Mouse (Mus musculus): ENCODE data around the gene Gm3424. TPM values are rescaled to one million over a fixed set of nuclear protein-coding genes. Genes with fewer than 3 reads are reported as not detected.
"Not testable (repeated sequence)": the region's sequence is repeated elsewhere in the genome, so short reads cannot be mapped to it uniquely, and the experiment has no call there.

Gene Gm3424
- not detected in 2 replicates for polyA plus RNA-seq (2015; fragmentation: Nextera tagmentation; extraction: Ambion mirVana)

DNA sequence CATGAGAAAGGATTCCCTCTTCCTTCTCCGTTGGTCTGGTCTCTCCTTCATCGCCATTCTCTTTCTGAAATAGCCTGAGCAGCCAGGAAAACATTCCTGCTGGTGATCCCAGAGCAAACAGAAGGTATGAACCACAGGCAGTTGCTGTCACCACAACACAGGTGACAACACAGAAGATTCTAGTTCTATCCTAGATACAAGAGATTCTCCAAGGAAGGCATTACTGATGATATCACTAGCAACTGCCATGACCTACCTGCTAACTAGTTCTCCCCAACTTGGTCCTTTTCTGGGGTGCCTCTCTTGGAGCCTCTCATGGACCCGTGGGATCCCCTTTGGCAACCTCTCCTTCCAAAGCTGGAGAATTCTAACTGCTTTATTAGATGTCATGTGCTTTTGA lies at the start of gene Gm3424:
TSS of gene Gm3424 (minus strand) at position 101 of the 400 bp plus-strand sequence.
- not testable (repeated sequence) for H3K4me2 ChIP-seq; H3K4me3 ChIP-seq (replicated peaks); ATAC-seq (replicated peaks; ENCODE audit: low FRiP score); H3K36me3 ChIP-seq; H3K27me3 ChIP-seq; H3K27ac ChIP-seq; H3K9me3 ChIP-seq (replicated peaks); H3K4me1 ChIP-seq; H3K9ac ChIP-seq
- WGBS, result no CpG with 5 or more reads among the region's 3 CpGs

DNA sequence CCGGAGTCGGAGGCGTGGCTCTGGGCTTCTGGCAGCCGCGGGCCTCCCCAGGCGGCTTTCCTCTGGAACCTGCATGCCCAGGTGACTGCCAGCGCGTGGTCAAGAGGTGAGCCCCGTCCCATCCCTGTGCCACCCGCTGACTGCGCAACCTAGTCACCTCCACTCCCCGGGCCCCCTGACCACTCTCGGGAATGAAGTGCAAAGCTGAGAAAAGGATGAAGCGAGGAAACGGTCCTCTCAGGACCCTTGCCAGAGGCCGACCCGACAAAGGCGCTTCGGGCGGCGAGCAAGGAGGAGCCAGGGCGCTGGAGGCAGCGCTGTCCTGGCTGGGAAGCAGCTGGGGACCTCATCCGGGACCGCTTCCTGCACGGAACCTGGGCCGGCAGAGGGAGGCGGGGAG lies 49.7 kb upstream of the Gm3424 start:
- H3K9ac ChIP-seq; H3K4me1 ChIP-seq; H3K27ac ChIP-seq; H3K27me3 ChIP-seq; ATAC-seq (replicated peaks; ENCODE audit: low FRiP score); H3K9me3 ChIP-seq (replicated peaks); H3K36me3 ChIP-seq: not testable (repeated sequence)
- peak overlapping the region; percentile 41 for H3K4me3 ChIP-seq (replicated peaks)
- WGBS, result under 1% methylated on average over 24 of the region's 28 CpGs
- H3K4me2 ChIP-seq, result peak overlapping the region; percentile 71

DNA sequence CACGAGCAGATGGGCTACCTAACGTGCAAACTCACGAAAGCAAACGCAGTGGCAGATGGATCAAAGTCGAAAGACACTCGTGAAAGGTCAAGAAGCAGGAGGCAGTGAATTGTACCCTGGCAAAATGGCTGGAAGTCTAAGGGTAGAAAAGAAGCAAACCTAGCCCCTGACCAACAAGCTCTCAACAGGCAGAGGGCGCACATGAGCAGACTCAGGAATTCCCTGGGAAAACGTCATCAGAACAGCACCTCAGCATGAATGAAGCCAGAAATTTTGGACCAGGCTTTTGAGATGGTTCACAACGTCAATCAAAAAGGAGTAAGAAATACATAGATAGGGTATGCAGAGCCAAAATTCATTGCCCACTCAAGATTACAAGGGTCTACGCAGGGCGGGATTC lies 49.0 kb upstream of the Gm3424 start:
- not testable (repeated sequence) for H3K9me3 ChIP-seq (replicated peaks); ATAC-seq (replicated peaks; ENCODE audit: low FRiP score); H3K27me3 ChIP-seq; H3K36me3 ChIP-seq; H3K27ac ChIP-seq; H3K4me1 ChIP-seq; H3K4me3 ChIP-seq (replicated peaks); H3K9ac ChIP-seq
- H3K4me2 ChIP-seq, result 0 out of 2 replicates have a peak overlapping the region, but pooled peaks have one; percentile 30
- WGBS, result 11% methylated on average over 7 of the region's 11 CpGs

DNA sequence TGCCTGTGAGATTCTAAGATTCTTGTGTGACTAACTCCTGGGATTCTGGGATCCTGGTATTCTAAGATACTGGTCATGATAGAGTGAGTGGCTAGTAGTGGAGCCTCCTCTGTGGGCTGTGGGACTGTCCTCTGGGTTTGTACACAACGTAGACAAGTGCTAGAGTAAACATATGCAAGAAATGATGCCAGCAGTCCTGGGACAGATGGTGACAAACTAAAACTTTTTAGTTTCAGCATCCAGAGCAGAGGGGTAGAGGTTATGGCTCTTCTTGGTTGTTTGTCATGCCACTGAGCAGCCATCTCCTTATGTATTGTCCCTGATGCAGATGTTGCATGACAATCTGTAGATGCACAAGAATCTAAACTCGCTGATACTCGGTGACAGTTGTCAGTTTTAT lies 25.8 kb upstream of the Gm3424 start:
- not testable (repeated sequence) for H3K27me3 ChIP-seq; H3K9ac ChIP-seq; H3K27ac ChIP-seq; H3K4me2 ChIP-seq; H3K4me3 ChIP-seq (replicated peaks); H3K36me3 ChIP-seq; H3K9me3 ChIP-seq (replicated peaks); H3K4me1 ChIP-seq; ATAC-seq (replicated peaks; ENCODE audit: low FRiP score)
- 86% methylated on average over 3 of the region's 3 CpGs for WGBS

DNA sequence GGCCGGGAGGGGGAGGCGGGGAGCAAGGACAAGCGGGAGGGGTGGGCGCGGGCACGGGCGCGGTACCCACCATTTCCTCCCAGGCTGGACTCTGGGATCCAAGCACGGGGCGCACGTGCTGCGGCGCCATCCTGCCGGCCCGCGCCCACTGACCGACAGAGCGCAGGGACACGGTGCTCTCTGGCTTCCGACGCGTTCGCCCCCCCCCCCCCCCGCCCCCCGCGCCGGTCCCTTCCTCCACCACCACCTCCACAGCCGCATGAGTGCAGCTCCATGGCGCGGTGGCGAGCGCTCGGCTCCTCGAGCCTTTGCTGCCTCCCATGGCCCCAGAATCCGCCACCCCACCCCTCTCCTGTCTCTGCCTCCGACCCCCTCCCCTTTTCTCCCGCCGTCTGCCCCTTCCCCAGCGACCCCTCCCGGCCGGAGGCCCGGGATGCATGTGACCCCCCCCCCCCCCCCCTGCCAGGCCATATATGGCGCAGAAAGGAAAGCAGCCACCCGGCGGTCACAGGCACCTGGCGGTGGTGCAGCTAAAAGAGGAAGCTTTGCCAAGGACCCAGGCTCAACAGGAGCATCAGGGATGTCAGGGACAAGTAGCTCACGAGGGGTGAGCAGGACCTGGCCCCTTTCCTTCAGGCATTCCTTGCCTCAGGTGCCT lies 17.3 kb downstream of the Gm3424 start:
- not testable (repeated sequence) for H3K4me3 ChIP-seq (replicated peaks); H3K36me3 ChIP-seq; H3K4me2 ChIP-seq; H3K9ac ChIP-seq; H3K9me3 ChIP-seq (replicated peaks); H3K27me3 ChIP-seq; H3K27ac ChIP-seq; H3K4me1 ChIP-seq
- WGBS, result no CpG with 5 or more reads among the region's 47 CpGs
- 0 out of 2 replicates have a peak, but pooled peaks have one; percentile 46 for ATAC-seq (replicated peaks; ENCODE audit: low FRiP score)

DNA sequence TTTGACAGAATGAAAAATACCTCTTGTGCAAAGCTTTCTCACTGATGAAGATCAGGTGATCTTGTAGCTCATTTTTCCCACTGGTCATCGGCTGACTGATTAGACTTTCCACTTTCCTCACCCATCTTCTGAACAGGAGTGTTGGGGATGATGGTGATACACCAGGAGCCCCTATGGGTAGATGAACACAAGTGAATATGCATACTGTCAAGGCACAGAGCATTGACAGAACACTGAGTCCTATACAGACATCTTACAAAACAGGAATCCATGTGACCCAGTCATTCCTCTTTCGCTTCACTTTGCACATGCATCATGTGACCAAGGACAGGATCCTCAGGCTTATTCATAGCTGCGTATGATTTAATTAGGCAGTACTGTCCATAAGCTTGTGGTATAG lies 22.2 kb downstream of the Gm3424 start, which contains the start of gene Gm3383:
TSS of gene Gm3383 (minus strand) at position 101 of the 400 bp plus-strand sequence.
- H3K9me3 ChIP-seq (replicated peaks); H3K36me3 ChIP-seq; H3K27ac ChIP-seq; H3K27me3 ChIP-seq; H3K4me3 ChIP-seq (replicated peaks); H3K4me1 ChIP-seq; H3K4me2 ChIP-seq; H3K9ac ChIP-seq; ATAC-seq (replicated peaks; ENCODE audit: low FRiP score): not testable (repeated sequence)
- no CpG with 5 or more reads among the region's 3 CpGs for WGBS

Other genes starting within 250 kb of the Gm3424 start
- gene Gm8265, start 197.3 kb downstream of the Gm3424 start, polyA plus RNA-seq (2015; fragmentation: Nextera tagmentation; extraction: Ambion mirVana), result not detected in 2 replicates
- gene Gm9603, start 142.9 kb downstream of the Gm3424 start, polyA plus RNA-seq (2015; fragmentation: Nextera tagmentation; extraction: Ambion mirVana), result not detected in 2 replicates
- 0.16 and 0.55 TPM in 2 replicates for gene Gm3373, start 88.8 kb downstream of the Gm3424 start, polyA plus RNA-seq (2015; fragmentation: Nextera tagmentation; extraction: Ambion mirVana)
- gene Gm3383, start 22.3 kb downstream of the Gm3424 start, polyA plus RNA-seq (2015; fragmentation: Nextera tagmentation; extraction: Ambion mirVana), result 0.55 and 0.63 TPM in 2 replicates
- 0.29 TPM in 1 of 2 replicates, not detected in the other for gene Gm8237, start 50.1 kb upstream of the Gm3424 start, polyA plus RNA-seq (2015; fragmentation: Nextera tagmentation; extraction: Ambion mirVana)
- gene Gm3248, start 131.4 kb upstream of the Gm3424 start, polyA plus RNA-seq (2015; fragmentation: Nextera tagmentation; extraction: Ambion mirVana), result 0.32 and 0.39 TPM in 2 replicates
- not detected in 2 replicates for gene Gm3453, start 148.8 kb upstream of the Gm3424 start, polyA plus RNA-seq (2015; fragmentation: Nextera tagmentation; extraction: Ambion mirVana)
- gene Gm6337, start 227.9 kb upstream of the Gm3424 start, polyA plus RNA-seq (2015; fragmentation: Nextera tagmentation; extraction: Ambion mirVana), result not detected in 2 replicates

All from kidney, embryonic 15.5 days (tissue).